Mouse (Mus musculus) MEL (cell line): ENCODE measurements at regions not wholly inside any gene's neighbourhood (a gene's known extent, or its start where the extent isn't known, plus 50 kb on each side); places are given as distances from the start of the nearest gene placed in this dataset.

ENCODE experiments used
- DNase-seq: peaks from one replicate; pipeline ENCODE4 v3.0.0; 2011; ENCODE audit warnings: low read depth, low spot score
- H3K27ac ChIP-seq: 2 replicates; pipeline ENCODE4 v1.5.1; 2012; ENCODE audit warnings: low read depth, mild to moderate bottlenecking, control low read depth, low read length, moderate library complexity; ENCODE audit not compliant: control insufficient read depth
- H3K27me3 ChIP-seq, 2 experiments: fragments of 150-350 bp in 1 of 2; sonication (generic) in 1 of 2; 2 replicates each; pipeline ENCODE4 v1.6.1; 2012; ENCODE audit warnings: low read length in 2 of 2, mild to moderate bottlenecking in 2 of 2, improper control_type of control experiment in 1 of 2, moderate library complexity in 1 of 2; ENCODE audit not compliant: insufficient read depth in 2 of 2, control insufficient read depth in 1 of 2
- H3K36me3 ChIP-seq, 2 experiments: 2 replicates each; pipeline ENCODE4 v1.6.1; 2012 to 2014; ENCODE audit warnings: low read length in 2 of 2, improper control_type of control experiment in 1 of 2, inconsistent platforms in 1 of 2, mild to moderate bottlenecking in 1 of 2; ENCODE audit not compliant: insufficient read depth in 2 of 2, control insufficient read depth in 1 of 2
- H3K4me1 ChIP-seq, 2 experiments: fragments of 150-350 bp in 1 of 2; sonication (generic) in 1 of 2; 2 replicates each; pipeline ENCODE4 v1.6.1; 2012; ENCODE audit warnings: low read length in 2 of 2, improper control_type of control experiment in 1 of 2, mild to moderate bottlenecking in 1 of 2; ENCODE audit not compliant: insufficient read depth in 2 of 2, control insufficient read depth in 1 of 2
- H3K4me3 ChIP-seq, 2 experiments: fragments of 150-350 bp in 1 of 2; sonication (generic) in 1 of 2; 2 replicates each; pipeline ENCODE4 v1.5.1; 2012; ENCODE audit warnings: low read depth in 2 of 2, low read length in 2 of 2, mild to moderate bottlenecking in 2 of 2, moderate library complexity in 2 of 2, control low read depth in 1 of 2, improper control_type of control experiment in 1 of 2; ENCODE audit not compliant: control insufficient read depth in 1 of 2, insufficient read depth in 1 of 2
- H3K79me2 ChIP-seq: 2 replicates; pipeline ENCODE4 v1.6.1; 2012; ENCODE audit warnings: mild to moderate bottlenecking, low read length, moderate library complexity; ENCODE audit not compliant: control insufficient read depth, poor library complexity, insufficient read depth
- H3K9ac ChIP-seq: 2 replicates; pipeline ENCODE4 v1.6.1; 2012; ENCODE audit warnings: low read depth, mild to moderate bottlenecking, control low read depth, low read length, moderate library complexity; ENCODE audit not compliant: control insufficient read depth, poor library complexity, severe bottlenecking
- H3K9me3 ChIP-seq: fragments of 150-350 bp; sonication (generic); replicated peaks from 2 replicates; pipeline ENCODE4 v1.6.1; 2012; ENCODE audit warnings: mild to moderate bottlenecking, low read length, improper control_type of control experiment, moderate library complexity; ENCODE audit not compliant: insufficient read depth
- BHLHE40 ChIP-seq: IDR thresholded peaks from 2 replicates; pipeline ENCODE4 v1.6.1; 2012; ENCODE audit warnings: low read depth, mild to moderate bottlenecking, inconsistent platforms, low read length, improper control_type of control experiment, borderline replicate concordance
- CHD1 ChIP-seq: IDR thresholded peaks from 2 replicates; pipeline ENCODE4 v1.6.1; 2012; ENCODE audit warnings: low read depth, mild to moderate bottlenecking, inconsistent platforms, low read length, improper control_type of control experiment
- ELF1 ChIP-seq: IDR thresholded peaks from 2 replicates; pipeline ENCODE4 v1.6.1; 2014; ENCODE audit warnings: low read depth, mild to moderate bottlenecking, inconsistent platforms, low read length, improper control_type of control experiment, moderate library complexity
- EP300 ChIP-seq, 2 experiments: IDR thresholded peaks; 2 replicates each; pipeline ENCODE4 v1.6.1; 2011; ENCODE audit warnings: improper control_type of control experiment in 2 of 2, low read length in 2 of 2, low read depth in 1 of 2, mild to moderate bottlenecking in 1 of 2
- GABPA ChIP-seq: IDR thresholded peaks from 2 replicates; pipeline ENCODE4 v1.6.1; 2012; ENCODE audit warnings: low read depth, mild to moderate bottlenecking, inconsistent platforms, low read length, improper control_type of control experiment, moderate library complexity
- GATA1 ChIP-seq: IDR thresholded peaks from 2 replicates; pipeline ENCODE4 v1.6.1; 2011; ENCODE audit warnings: low read depth, low read length, improper control_type of control experiment
- JUND ChIP-seq: IDR thresholded peaks from 2 replicates; pipeline ENCODE4 v1.6.1; 2011; ENCODE audit warnings: low read depth, mild to moderate bottlenecking, improper control_type of control experiment, low read length
- KAT2A ChIP-seq: conservative IDR thresholded peaks from 2 replicates; pipeline ENCODE4 v1.6.1; 2012; ENCODE audit warnings: low read depth, low read length, improper control_type of control experiment, inconsistent platforms
- MAFK ChIP-seq: IDR thresholded peaks from 2 replicates; pipeline ENCODE4 v1.6.1; 2011; ENCODE audit warnings: low read depth, mild to moderate bottlenecking, low read length, improper control_type of control experiment, borderline replicate concordance
- MEF2A ChIP-seq: IDR thresholded peaks from 2 replicates; pipeline ENCODE4 v1.6.1; 2014; ENCODE audit warnings: low read depth, mild to moderate bottlenecking, inconsistent platforms, low read length, improper control_type of control experiment; ENCODE audit not compliant: poor library complexity, insufficient replicate concordance, severe bottlenecking; ENCODE audit errors: extremely low read depth
- MXI1 ChIP-seq: IDR thresholded peaks from 2 replicates; pipeline ENCODE4 v1.6.1; 2011; ENCODE audit warnings: mild to moderate bottlenecking, low read depth, low read length, improper control_type of control experiment
- MYB ChIP-seq: IDR thresholded peaks from 2 replicates; pipeline ENCODE4 v1.6.1; 2011; ENCODE audit warnings: mild to moderate bottlenecking, low read depth, low read length, improper control_type of control experiment
- NELFE ChIP-seq: IDR thresholded peaks from 2 replicates; pipeline ENCODE4 v1.6.1; 2011; ENCODE audit warnings: low read depth, low read length, improper control_type of control experiment
- POLR2A ChIP-seq, 2 experiments: IDR thresholded peaks; 2 replicates each; pipeline ENCODE4 v1.6.1; 2011 to 2012; ENCODE audit warnings: low read length in 2 of 2, mild to moderate bottlenecking in 2 of 2, control low read depth in 1 of 2, improper control_type of control experiment in 1 of 2, low read depth in 1 of 2, moderate library complexity in 1 of 2; ENCODE audit not compliant: control insufficient read depth in 1 of 2, insufficient read depth in 1 of 2, poor library complexity in 1 of 2
- POLR2AphosphoS5 ChIP-seq: IDR thresholded peaks from 2 replicates; pipeline ENCODE4 v1.6.1; 2012; ENCODE audit warnings: low read depth, borderline replicate concordance, mild to moderate bottlenecking, inconsistent platforms, low read length, moderate library complexity, mixed read lengths
- RAD21 ChIP-seq: IDR thresholded peaks from 2 replicates; pipeline ENCODE4 v1.6.1; 2011; ENCODE audit warnings: mild to moderate bottlenecking, low read depth, low read length, improper control_type of control experiment
- RCOR1 ChIP-seq: IDR thresholded peaks from 2 replicates; pipeline ENCODE4 v1.6.1; 2012; ENCODE audit warnings: low read depth, mild to moderate bottlenecking, inconsistent platforms, low read length, improper control_type of control experiment
- SIN3A ChIP-seq: IDR thresholded peaks from 2 replicates; pipeline ENCODE4 v1.6.1; 2012; ENCODE audit warnings: low read length, improper control_type of control experiment, inconsistent platforms
- SMC3 ChIP-seq: IDR thresholded peaks from 2 replicates; pipeline ENCODE4 v1.6.1; 2011; ENCODE audit warnings: low read depth, low read length, improper control_type of control experiment
- TAL1 ChIP-seq: IDR thresholded peaks from 2 replicates; pipeline ENCODE4 v1.6.1; 2012; ENCODE audit warnings: mild to moderate bottlenecking, inconsistent platforms, low read length, moderate library complexity, mixed read lengths
- TBP ChIP-seq: IDR thresholded peaks from 2 replicates; pipeline ENCODE4 v1.8.0; 2011; ENCODE audit warnings: low read depth, low read length, improper control_type of control experiment
- TCF12 ChIP-seq: IDR thresholded peaks from 2 replicates; pipeline ENCODE4 v1.6.1; 2014; ENCODE audit warnings: low read depth, mild to moderate bottlenecking, inconsistent platforms, low read length, improper control_type of control experiment, moderate library complexity
- USF1 ChIP-seq: IDR thresholded peaks from 2 replicates; pipeline ENCODE4 v1.6.1; 2014; ENCODE audit warnings: low read depth, mild to moderate bottlenecking, inconsistent platforms, low read length, improper control_type of control experiment, moderate library complexity
- USF2 ChIP-seq, 2 experiments: IDR thresholded peaks; 2 replicates each; pipeline ENCODE4 v1.6.1; 2011 to 2012; ENCODE audit warnings: improper control_type of control experiment in 2 of 2, low read length in 2 of 2, borderline replicate concordance in 1 of 2, inconsistent platforms in 1 of 2, low read depth in 1 of 2, mild to moderate bottlenecking in 1 of 2; ENCODE audit not compliant: insufficient read depth in 1 of 2
- ZC3H11A ChIP-seq: IDR thresholded peaks from 2 replicates; pipeline ENCODE4 v1.6.1; 2012; ENCODE audit warnings: low read depth, mild to moderate bottlenecking, inconsistent platforms, low read length, improper control_type of control experiment
- ZKSCAN1 ChIP-seq: IDR thresholded peaks from 2 replicates; pipeline ENCODE4 v1.6.1; 2012; ENCODE audit warnings: low read depth, mild to moderate bottlenecking, inconsistent platforms, low read length, improper control_type of control experiment, moderate library complexity
- ZMIZ1 ChIP-seq: IDR thresholded peaks from 2 replicates; pipeline ENCODE4 v1.6.1; 2012; ENCODE audit warnings: low read depth, mild to moderate bottlenecking, inconsistent platforms, low read length, improper control_type of control experiment, moderate library complexity
- ZNF384 ChIP-seq: IDR thresholded peaks from 2 replicates; pipeline ENCODE4 v1.6.1; 2012; ENCODE audit warnings: low read depth, mild to moderate bottlenecking, inconsistent platforms, low read length, improper control_type of control experiment

- H3K27ac ChIP-seq: no peak overlapping the region
- no peaks in the 10 kb centered on the region for H3K27me3 ChIP-seq
- peaks cover 0 to 2% of the 10 kb centered on the region in 2 experiments; a peak in 1 of 4 replicates for H3K4me1 ChIP-seq
- H3K4me3 ChIP-seq: no peak overlapping the region
- no peak for TF ChIP-seq ZC3H11A
- no peak for TF ChIP-seq TAL1
- no peak for TF ChIP-seq SMC3
- TF ChIP-seq GABPA: no peak
- TF ChIP-seq RAD21: no peak
- TF ChIP-seq USF1: no peak
- TF ChIP-seq RCOR1: no peak
- no peak for TF ChIP-seq NELFE
- TF ChIP-seq ELF1: no peak
- no peak for TF ChIP-seq SIN3A
- TF ChIP-seq TBP: no peak
- no peak for TF ChIP-seq KAT2A
- no peak for TF ChIP-seq MXI1
- TF ChIP-seq EP300 (IDR thresholded peaks at IDR 0.05; ENCODE audit: low read depth in 1 of 2, low read length in 2 of 2): no peak
- TF ChIP-seq MAFK: no peak
- TF ChIP-seq CHD1: no peak
- TF ChIP-seq MEF2A: no peak
- no peak for TF ChIP-seq POLR2A (IDR thresholded peaks at IDR 0.05; ENCODE audit: control insufficient read depth in 1 of 2, insufficient read depth in 1 of 2, low read depth in 1 of 2, low read length in 2 of 2, poor library complexity in 1 of 2)
- no peak overlapping the region for H3K9ac ChIP-seq
- no peak for DNase-seq
- no peaks in the 10 kb centered on the region for H3K9me3 ChIP-seq
- H3K79me2 ChIP-seq: no peaks in the 10 kb centered on the region
- H3K36me3 ChIP-seq: no peaks in the 10 kb centered on the region; a peak in 1 of 4 replicates
Observed at GRCm38 (mm10) chr13:102600026-102600425, 93.3 kb upstream of the Cd180 start.

DNA sequence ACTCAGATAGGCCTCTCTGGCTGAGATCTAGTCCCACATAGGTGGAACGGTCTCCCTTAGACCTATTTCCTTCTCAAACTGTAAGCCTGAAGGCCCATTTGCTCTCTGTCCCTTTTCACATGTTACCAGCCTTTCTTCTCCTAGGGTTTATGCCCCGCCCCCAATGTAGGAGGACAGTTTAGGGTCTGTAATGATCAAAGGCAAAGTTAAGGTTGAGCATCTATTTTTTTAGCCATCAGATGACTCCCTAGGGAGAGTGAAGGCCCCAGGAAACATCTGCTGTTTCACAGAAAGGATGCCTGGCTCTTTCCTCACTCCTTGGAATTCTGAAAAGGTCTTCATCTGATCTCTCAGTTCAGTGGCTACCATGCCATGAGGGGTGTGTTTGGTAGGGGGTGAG, 68.9 kb upstream of the Cd180 start:
- H3K36me3 ChIP-seq: no peaks in the 10 kb centered on the region
- no peaks in the 10 kb centered on the region for H3K4me1 ChIP-seq
- H3K9ac ChIP-seq: no peak overlapping the region
- TF ChIP-seq JUND (no peak), CHD1 (no peak), ZC3H11A (no peak), MYB (no peak), KAT2A (no peak), RCOR1 (no peak), USF2 (IDR thresholded peaks at IDR 0.05; ENCODE audit: borderline replicate concordance in 1 of 2, insufficient read depth in 1 of 2, low read depth in 1 of 2, low read length in 2 of 2) (no peak), ZKSCAN1 (no peak), MXI1 (no peak), ZNF384 (no peak), MEF2A (no peak), SIN3A (no peak), GATA1 (no peak), ZMIZ1 (no peak), POLR2AphosphoS5 (no peak), BHLHE40 (no peak), TAL1 (no peak), USF1 (no peak), TCF12 (no peak), GABPA (no peak)
- no peak overlapping the region for H3K27ac ChIP-seq
- H3K79me2 ChIP-seq: no peaks in the 10 kb centered on the region
- H3K4me3 ChIP-seq: no peak overlapping the region
- no peaks in the 10 kb centered on the region; a peak in 1 of 4 replicates for H3K27me3 ChIP-seq
- no peak for DNase-seq
- no peaks in the 10 kb centered on the region for H3K9me3 ChIP-seq
